In genomic region chr12:4038061-4039041, GRCm38 (mm10) we compare ENCODE assay signal across 8 mouse cellular contexts. TPM values are rescaled to one million over a fixed set of nuclear protein-coding genes. Genes with fewer than 3 reads are reported as not detected.
DNase-seq lines count a peak whose midpoint lies in the region; ATAC-seq and TF ChIP-seq lines count a peak whose summit lies in the region.

TSS of gene Efr3b (minus strand) at chr12:4038915.

- no peaks in the 10 kb centered on the region for H3K36me3 ChIP-seq in ES-Bruce4 (ENCODE audit: control insufficient read depth, insufficient read depth, low read length, poor library complexity, severe bottlenecking)
- no peaks in the 10 kb centered on the region for H3K36me3 ChIP-seq in forebrain, postnatal 0 days (ENCODE audit: insufficient read depth)
- no peaks in the 10 kb centered on the region for H3K36me3 ChIP-seq in liver, embryonic 15.5 days (replicated peaks)
- no peaks in the 10 kb centered on the region for H3K36me3 ChIP-seq in neural tube, embryonic 12.5 days
- H3K36me3 ChIP-seq in stomach, postnatal 0 days (ENCODE audit: control insufficient read depth, insufficient read depth, low read length): no peaks in the 10 kb centered on the region

- WGBS in forebrain, postnatal 0 days: under 1% methylated on average over 73 of the region's 78 CpGs
- WGBS in large intestine, adult 2 months: under 1% methylated on average over 73 of the region's 78 CpGs
- 2% methylated on average over 78 of the region's 78 CpGs for WGBS in liver, embryonic 15.5 days (ENCODE audit: insufficient replicate concordance)
- WGBS in neural tube, embryonic 12.5 days: under 1% methylated on average over 67 of the region's 78 CpGs
- under 1% methylated on average over 71 of the region's 78 CpGs for WGBS in stomach, postnatal 0 days

- no peaks in the 10 kb centered on the region for H3K9me3 ChIP-seq in ES-Bruce4 (replicated peaks; ENCODE audit: control insufficient read depth, insufficient read depth, low read length, poor library complexity, severe bottlenecking)
- no peaks in the 10 kb centered on the region for H3K9me3 ChIP-seq in forebrain, postnatal 0 days (ENCODE audit: low read length)
- no peaks in the 10 kb centered on the region for H3K9me3 ChIP-seq in liver, embryonic 15.5 days (replicated peaks)
- H3K9me3 ChIP-seq in neural tube, embryonic 12.5 days: no peaks in the 10 kb centered on the region
- H3K9me3 ChIP-seq in stomach, postnatal 0 days (ENCODE audit: control insufficient read depth, low read length): no peaks in the 10 kb centered on the region

- no peak within 1 kb of the TSS for H3K27ac ChIP-seq in ES-Bruce4 (ENCODE audit: insufficient read depth, low read length)
- H3K27ac ChIP-seq in forebrain, postnatal 0 days (ENCODE audit: low read depth, low read length): peak within 1 kb of the TSS; percentile 81
- H3K27ac ChIP-seq in liver, embryonic 15.5 days (replicated peaks): no peak within 1 kb of the TSS
- H3K27ac ChIP-seq in neural tube, embryonic 12.5 days: peak within 1 kb of the TSS; percentile 15; the same call in 1 of the 2 replicates
- H3K27ac ChIP-seq in stomach, postnatal 0 days (replicated peaks): no peak within 1 kb of the TSS

- H3K4me2 ChIP-seq in forebrain, postnatal 0 days (ENCODE audit: low read depth): peak within 1 kb of the TSS; percentile 68
- peak within 1 kb of the TSS; percentile 73 for H3K4me2 ChIP-seq in liver, embryonic 15.5 days
- peak within 1 kb of the TSS; percentile 74 for H3K4me2 ChIP-seq in neural tube, embryonic 12.5 days (replicated peaks)
- H3K4me2 ChIP-seq in stomach, postnatal 0 days (replicated peaks; ENCODE audit: low read depth): peak within 1 kb of the TSS; percentile 99

- intact Hi-C loops in heart, postnatal 25 days (cut with DNase I): loop anchor here (2.0 kb wide), 2 partner anchors 34 to 54 kb away; no protein-coding TSS in a partner anchor

- H3K27me3 ChIP-seq in ES-Bruce4 (ENCODE audit: control insufficient read depth, insufficient read depth, low read length, poor library complexity, severe bottlenecking): no peaks in the 10 kb centered on the region; the same call in 1 of the 2 replicates
- no peaks in the 10 kb centered on the region for H3K27me3 ChIP-seq in forebrain, postnatal 0 days (ENCODE audit: insufficient read depth, low read length)
- peaks cover 71% of the 10 kb centered on the region for H3K27me3 ChIP-seq in liver, embryonic 15.5 days
- no peaks in the 10 kb centered on the region for H3K27me3 ChIP-seq in neural tube, embryonic 12.5 days (replicated peaks)
- no peaks in the 10 kb centered on the region for H3K27me3 ChIP-seq in stomach, postnatal 0 days (ENCODE audit: control insufficient read depth, insufficient read depth, low read length)

- TF ChIP-seq CTCF in ES-Bruce4 (IDR thresholded peaks at IDR 0.05; ENCODE audit: low read depth, low read length): no peak
- TF ChIP-seq CTCF in forebrain, postnatal 0 days (IDR thresholded peaks at IDR 0.05; ENCODE audit: low read depth): peak; percentile 36; the same call in 1 of the 2 replicates
- TF ChIP-seq CTCF in stomach, postnatal 0 days (IDR thresholded peaks at IDR 0.05; ENCODE audit: low read depth): peak; percentile 39; the same call in 1 of the 2 replicates

- peak; percentile 91 for DNase-seq in cerebellum, adult 11-12 months
- DNase-seq in forebrain, postnatal 0 days: peak; percentile 88
- peak; percentile 77 for DNase-seq in heart, postnatal 25 days (ENCODE audit: low spot score)
- DNase-seq in large intestine, adult 2 months (ENCODE audit: low read depth, low spot score): peak; percentile 14
- DNase-seq in stomach, postnatal 0 days (ENCODE audit: low spot score): peak; percentile 87

- peak within 1 kb of the TSS; percentile 81 for H3K4me3 ChIP-seq in ES-Bruce4 (ENCODE audit: low read depth, low read length)
- peak within 1 kb of the TSS; percentile 88 for H3K4me3 ChIP-seq in forebrain, postnatal 0 days (ENCODE audit: low read depth, low read length)
- H3K4me3 ChIP-seq in liver, embryonic 15.5 days (replicated peaks): peak within 1 kb of the TSS; percentile 46
- H3K4me3 ChIP-seq in neural tube, embryonic 12.5 days: peak within 1 kb of the TSS; percentile 80
- H3K4me3 ChIP-seq in stomach, postnatal 0 days (ENCODE audit: low read depth, low read length): peak within 1 kb of the TSS; percentile 62

- no peak for TF ChIP-seq POLR2A in ES-Bruce4 (IDR thresholded peaks at IDR 0.05; ENCODE audit: insufficient read depth, low read length)

- no peak for TF ChIP-seq EP300 in ES-Bruce4 (IDR thresholded peaks at IDR 0.05; ENCODE audit: insufficient read depth, low read depth, low read length)
- no peak for TF ChIP-seq EP300 in stomach, postnatal 0 days (optimal IDR thresholded peaks at IDR 0.05)

- ATAC-seq in forebrain, postnatal 0 days: peak; percentile 91
- peak; percentile 80 for ATAC-seq in liver, embryonic 15.5 days (ENCODE audit: insufficient read depth)
- peak; percentile 97 for ATAC-seq in neural tube, embryonic 12.5 days (ENCODE audit: low FRiP score, low read depth)
- peak; percentile 96 for ATAC-seq in stomach, postnatal 0 days (ENCODE audit: low FRiP score, low TSS enrichment)

- H3K4me1 ChIP-seq in ES-Bruce4 (ENCODE audit: control insufficient read depth, insufficient read depth, low read length): no peaks in the 10 kb centered on the region
- H3K4me1 ChIP-seq in forebrain, postnatal 0 days (ENCODE audit: insufficient read depth): peaks cover 10% of the 10 kb centered on the region
- H3K4me1 ChIP-seq in liver, embryonic 15.5 days (replicated peaks): peaks cover 11% of the 10 kb centered on the region; the same call in 1 of the 2 replicates
- peaks cover 19% of the 10 kb centered on the region for H3K4me1 ChIP-seq in neural tube, embryonic 12.5 days
- H3K4me1 ChIP-seq in stomach, postnatal 0 days (replicated peaks; ENCODE audit: control insufficient read depth, insufficient read depth): peaks cover 2% of the 10 kb centered on the region; the same call in 1 of the 2 replicates

- H3K9ac ChIP-seq in ES-Bruce4 (ENCODE audit: low read depth, poor library complexity, severe bottlenecking): peak within 1 kb of the TSS; percentile 26
- H3K9ac ChIP-seq in forebrain, postnatal 0 days: peak within 1 kb of the TSS; percentile 87
- H3K9ac ChIP-seq in liver, embryonic 15.5 days: no peak within 1 kb of the TSS
- peak within 1 kb of the TSS; percentile 87 for H3K9ac ChIP-seq in neural tube, embryonic 12.5 days
- H3K9ac ChIP-seq in stomach, postnatal 0 days (ENCODE audit: low read length): peak within 1 kb of the TSS; percentile 67

RNA-seq across cellular contexts. Expression of gene Efr3b, which starts in this region (rescaled TPM):
- polyA plus RNA-seq in ES-Bruce4 (2011; ENCODE audit: insufficient read depth, insufficient read length, low read depth, missing spikeins): 3.7 and 4.1 TPM in 2 replicates
- 65.7 and 86.6 TPM in 2 replicates for total RNA-seq in forebrain, postnatal 0 days (2014; rRNA removed)
- 16.5 and 25.5 TPM in 2 replicates for polyA plus RNA-seq in forebrain, postnatal 0 days (2015; fragmentation: Nextera tagmentation; extraction: Ambion mirVana)
- total RNA-seq in heart, postnatal 25 days (2021): 1 to 10 TPM; 7.3 to 7.9 TPM
- 0.92 and 5.7 TPM in 2 replicates for polyA plus RNA-seq in large intestine, adult 2 months (2012; rRNA removed)
- 0.09 and 0.13 TPM in 2 replicates for polyA plus RNA-seq in liver, embryonic 15.5 days (2015; fragmentation: Nextera tagmentation; extraction: Ambion mirVana)
- polyA plus RNA-seq in neural tube, embryonic 12.5 days (2016; fragmentation: Nextera tagmentation; extraction: Ambion mirVana): 31.2 and 34.7 TPM in 2 replicates
- polyA plus RNA-seq in stomach, postnatal 0 days (2015; fragmentation: Nextera tagmentation; extraction: Ambion mirVana): 0.76 and 0.99 TPM in 2 replicates

Comparison
In these comparisons a context has a peak if more than half of its experiments do, and no peak if none do; other contexts are left out.
1. Peak in ATAC-seq, H3K4me3 ChIP-seq and H3K4me2 ChIP-seq in liver, embryonic 15.5 days; RNA of the gene not detected or under 1 TPM.
2. Peak in DNase-seq, ATAC-seq, H3K4me3 ChIP-seq, H3K9ac ChIP-seq and H3K4me2 ChIP-seq in stomach, postnatal 0 days; RNA of the gene not detected or under 1 TPM.
3. H3K27ac ChIP-seq: peak in forebrain, postnatal 0 days (single experiment) and neural tube, embryonic 12.5 days (single experiment); none in ES-Bruce4 (single experiment), liver, embryonic 15.5 days (single experiment) and stomach, postnatal 0 days (single experiment).
4. DNase-seq: peak in every context shown above with its lines; median percentile 91 in cerebellum, adult 11-12 months; 88 in forebrain, postnatal 0 days; 87 in stomach, postnatal 0 days; 77 in heart, postnatal 25 days; 14 in large intestine, adult 2 months.
5. Peak in every context shown above with its lines, with median percentiles within 50 percentile points of each other: H3K4me3 ChIP-seq, ATAC-seq and H3K4me2 ChIP-seq.